Mouse (Mus musculus) G1E (cell line): Measurements from ENCODE around the gene Ercc5.

ENCODE experiments used
- CTCF ChIP-seq: IDR thresholded peaks from 2 replicates; pipeline ENCODE4 v1.5.1; 2012; ENCODE audit warnings: low read depth, low read length, inconsistent platforms, mixed read lengths
- GATA1 ChIP-seq: IDR thresholded peaks from 2 replicates; pipeline ENCODE4 v1.6.1; 2012; ENCODE audit warnings: borderline replicate concordance, low read length, inconsistent platforms, mixed read lengths
- GATA2 ChIP-seq: IDR thresholded peaks from 2 replicates; pipeline ENCODE4 v1.6.1; 2012; ENCODE audit warnings: low read depth, low read length, inconsistent platforms, borderline replicate concordance
- TAL1 ChIP-seq: conservative IDR thresholded peaks from 2 replicates; pipeline ENCODE4 v1.6.1; 2012; ENCODE audit warnings: low read depth, low read length, inconsistent platforms, mixed read lengths

GRCm38 (mm10) chr1:44198273-44199171, 51.0 kb downstream of the Ercc5 start:
- TF ChIP-seq CTCF (no peak), GATA2 (no peak), TAL1 (no peak), GATA1 (no peak)
